Mouse (Mus musculus): ENCODE results near the gene Lmbrd2. TPM values are rescaled to one million over a fixed set of nuclear protein-coding genes. Genes with fewer than 3 reads are reported as not detected.
"Not testable (repeated sequence)": the region's sequence is repeated elsewhere in the genome, so short reads cannot be mapped to it uniquely, and the experiment has no call there.

Lmbrd2 gene
- polyA plus RNA-seq, 1 experiment, result 24.6 TPM

GRCm38 (mm10) chr15:9198421-9198820 lies 58.1 kb downstream of the Lmbrd2 start:
- TF ChIP-seq CTCF (IDR thresholded peaks at IDR 0.05; ENCODE audit: borderline replicate concordance, insufficient read depth, low read length), result no peak
- TF ChIP-seq POLR2A (IDR thresholded peaks at IDR 0.05; ENCODE audit: low read depth, low read length), result no peak
- no peak overlapping the region for H3K27ac ChIP-seq (ENCODE audit: insufficient read depth, low read length)
- no peak overlapping the region for H3K4me3 ChIP-seq (ENCODE audit: insufficient read depth, low read length)
- H3K4me1 ChIP-seq (ENCODE audit: control insufficient read depth, insufficient read depth, low read length), result no peaks in the 10 kb centered on the region

GRCm38 (mm10) chr15:9211891-9212290 lies 71.5 kb downstream of the Lmbrd2 start:
- no peak for TF ChIP-seq POLR2A (IDR thresholded peaks at IDR 0.05; ENCODE audit: low read depth, low read length)
- TF ChIP-seq CTCF (IDR thresholded peaks at IDR 0.05; ENCODE audit: borderline replicate concordance, insufficient read depth, low read length), result no peak
- no peak overlapping the region for H3K27ac ChIP-seq (ENCODE audit: insufficient read depth, low read length)
- no peak overlapping the region for H3K4me3 ChIP-seq (ENCODE audit: insufficient read depth, low read length)
- no peaks in the 10 kb centered on the region for H3K4me1 ChIP-seq (ENCODE audit: control insufficient read depth, insufficient read depth, low read length)

- not testable (repeated sequence) for H3K4me1 ChIP-seq (ENCODE audit: control insufficient read depth, insufficient read depth, low read length); H3K27ac ChIP-seq (ENCODE audit: insufficient read depth, low read length); H3K4me3 ChIP-seq (ENCODE audit: insufficient read depth, low read length)
Observed at GRCm38 (mm10) chr15:9213026-9213425, 72.7 kb downstream of the Lmbrd2 start.

DNA sequence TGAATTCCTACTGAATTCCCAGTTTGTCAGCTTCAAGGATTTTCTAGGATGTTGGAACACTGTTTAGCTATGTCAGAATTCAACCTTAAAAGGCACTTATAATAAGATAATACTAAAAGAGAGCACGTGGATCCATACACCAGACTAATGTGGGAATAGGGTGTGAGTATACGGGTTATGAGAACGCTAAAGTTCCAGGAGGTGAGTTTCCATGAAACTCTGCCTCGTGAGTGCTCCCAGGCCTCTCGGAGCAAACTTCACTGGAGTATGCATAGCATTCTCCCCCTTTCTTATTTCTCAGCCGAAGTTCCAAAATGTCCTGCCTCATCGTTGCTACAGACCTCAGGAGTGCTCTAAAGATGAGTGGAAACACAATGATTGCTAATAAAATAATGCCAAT lies 73.1 kb downstream of the Lmbrd2 start:
- not testable (repeated sequence) for H3K4me3 ChIP-seq (ENCODE audit: insufficient read depth, low read length); H3K27ac ChIP-seq (ENCODE audit: insufficient read depth, low read length); H3K4me1 ChIP-seq (ENCODE audit: control insufficient read depth, insufficient read depth, low read length)

GRCm38 (mm10) chr15:9216446-9216845 lies 76.1 kb downstream of the Lmbrd2 start:
- TF ChIP-seq CTCF (IDR thresholded peaks at IDR 0.05; ENCODE audit: borderline replicate concordance, insufficient read depth, low read length) (no peak), POLR2A (IDR thresholded peaks at IDR 0.05; ENCODE audit: low read depth, low read length) (no peak)
- Histone ChIP-seq H3K4me3 (ENCODE audit: insufficient read depth, low read length) (no peak overlapping the region), H3K4me1 (ENCODE audit: control insufficient read depth, insufficient read depth, low read length) (no peaks in the 10 kb centered on the region), H3K27ac (ENCODE audit: insufficient read depth, low read length) (no peak overlapping the region)

GRCm38 (mm10) chr15:9230917-9231316 lies 90.6 kb downstream of the Lmbrd2 start:
- H3K4me3 ChIP-seq (ENCODE audit: insufficient read depth, low read length); H3K4me1 ChIP-seq (ENCODE audit: control insufficient read depth, insufficient read depth, low read length); H3K27ac ChIP-seq (ENCODE audit: insufficient read depth, low read length): not testable (repeated sequence)

GRCm38 (mm10) chr15:9246345-9246744 lies 106.0 kb downstream of the Lmbrd2 start:
- H3K27ac ChIP-seq (ENCODE audit: insufficient read depth, low read length), result no peak overlapping the region
- H3K4me1 ChIP-seq (ENCODE audit: control insufficient read depth, insufficient read depth, low read length), result no peaks in the 10 kb centered on the region
- no peak overlapping the region for H3K4me3 ChIP-seq (ENCODE audit: insufficient read depth, low read length)
- TF ChIP-seq POLR2A (IDR thresholded peaks at IDR 0.05; ENCODE audit: low read depth, low read length) (no peak), CTCF (IDR thresholded peaks at IDR 0.05; ENCODE audit: borderline replicate concordance, insufficient read depth, low read length) (no peak)

Other genes with a start within 250 kb of the Lmbrd2 start
- not detected in 2 replicates for gene Ranbp3l, start 172.6 kb upstream of the Lmbrd2 start, polyA plus RNA-seq (2011; ENCODE audit: insufficient read length, low read depth, missing spikeins)
- 16.8 and 17.7 TPM in 2 replicates for gene Nadk2, start 69.3 kb upstream of the Lmbrd2 start, polyA plus RNA-seq (2011; ENCODE audit: insufficient read length, low read depth, missing spikeins)
- 19.0 and 22.1 TPM in 2 replicates for gene Skp2, start 14.9 kb downstream of the Lmbrd2 start, polyA plus RNA-seq (2011; ENCODE audit: insufficient read length, low read depth, missing spikeins)
- not detected in 2 replicates for gene Ugt3a1, start 136.3 kb downstream of the Lmbrd2 start, polyA plus RNA-seq (2011; ENCODE audit: insufficient read length, low read depth, missing spikeins)
- gene Ugt3a2, start 195.0 kb downstream of the Lmbrd2 start, polyA plus RNA-seq (2011; ENCODE audit: insufficient read length, low read depth, missing spikeins), result not detected in 2 replicates